Mouse (Mus musculus) CH12.LX (cell line): ENCODE data around the gene Tmem82. TPM values are rescaled to one million over a fixed set of nuclear protein-coding genes. Genes with fewer than 3 reads are reported as not detected.

Experiments
- DNase-seq: peaks from one replicate; pipeline ENCODE4 v3.0.0-alpha.2; 2013; ENCODE audit errors: extremely low read depth
- H3K27ac ChIP-seq: 2 replicates; pipeline ENCODE4 v1.5.1; 2012; ENCODE audit warnings: low read depth, mild to moderate bottlenecking, control low read depth, moderate library complexity; ENCODE audit not compliant: insufficient read depth
- H3K27me3 ChIP-seq: replicated peaks from 2 replicates; pipeline ENCODE3; 2012; ENCODE audit warnings: inconsistent platforms
- H3K36me3 ChIP-seq, 2 experiments: replicated peaks in 1 of 2; 2 replicates each; pipeline versions ENCODE3 to v1.6.1; 2012; ENCODE audit warnings: inconsistent platforms in 1 of 2, low read length in 1 of 2, mild to moderate bottlenecking in 1 of 2, mixed read lengths in 1 of 2, moderate library complexity in 1 of 2; ENCODE audit not compliant: control insufficient read depth in 1 of 2, insufficient read depth in 1 of 2
- H3K4me1 ChIP-seq, 2 experiments: 2 replicates each; pipeline ENCODE4 v1.6.1; 2012; ENCODE audit warnings: inconsistent platforms in 1 of 2, moderate library complexity in 1 of 2; ENCODE audit not compliant: insufficient read depth in 2 of 2, control insufficient read depth in 1 of 2
- H3K4me2 ChIP-seq: 2 replicates; pipeline ENCODE4 v1.6.1; 2012; ENCODE audit warnings: low read depth, mild to moderate bottlenecking, control low read depth; ENCODE audit not compliant: poor library complexity, insufficient read depth, severe bottlenecking
- H3K4me3 ChIP-seq, 3 experiments: fragments of 150-350 bp in 1 of 3; sonication (generic) in 1 of 3; replicated peaks in 1 of 3; 2 replicates each; pipeline versions ENCODE3 to v1.5.1; 2011 to 2012; ENCODE audit warnings: low read depth in 2 of 3, low read length in 2 of 3, mild to moderate bottlenecking in 2 of 3, moderate library complexity in 2 of 3, control low read depth in 1 of 3, improper control_type of control experiment in 1 of 3, inconsistent platforms in 1 of 3, mixed read lengths in 1 of 3; ENCODE audit not compliant: poor library complexity in 1 of 3
- H3K79me2 ChIP-seq: replicated peaks from 2 replicates; pipeline ENCODE4 v1.6.1; 2012; ENCODE audit warnings: mild to moderate bottlenecking, moderate library complexity; ENCODE audit not compliant: control insufficient read depth, poor library complexity, insufficient read depth, severe bottlenecking; ENCODE audit errors: extremely low read depth
- H3K9ac ChIP-seq: 2 replicates; pipeline ENCODE4 v1.6.1; 2012; ENCODE audit warnings: low read depth, mild to moderate bottlenecking, control low read depth, moderate library complexity; ENCODE audit not compliant: insufficient read depth
- H3K9me3 ChIP-seq: replicated peaks from 2 replicates; pipeline ENCODE3; 2012; ENCODE audit warnings: low read length, inconsistent platforms, mixed read lengths
- CHD2 ChIP-seq: IDR thresholded peaks from 2 replicates; pipeline ENCODE4 v1.6.1; 2011; ENCODE audit warnings: low read length, improper control_type of control experiment
- E2F4 ChIP-seq: IDR thresholded peaks from 2 replicates; pipeline ENCODE4 v1.6.1; 2011; ENCODE audit warnings: low read depth, low read length, improper control_type of control experiment; ENCODE audit not compliant: insufficient replicate concordance
- ELF1 ChIP-seq: IDR thresholded peaks from 2 replicates; pipeline ENCODE4 v1.6.1; 2014; ENCODE audit warnings: low read depth, mild to moderate bottlenecking, inconsistent platforms, low read length, improper control_type of control experiment
- GABPA ChIP-seq: IDR thresholded peaks from 2 replicates; pipeline ENCODE4 v1.6.1; 2012; ENCODE audit warnings: low read depth, low read length, improper control_type of control experiment, inconsistent platforms; ENCODE audit not compliant: insufficient replicate concordance
- JUND ChIP-seq: conservative IDR thresholded peaks from 2 replicates; pipeline ENCODE4 v1.6.1; 2011; ENCODE audit warnings: low read depth, low read length, improper control_type of control experiment
- KAT2A ChIP-seq: IDR thresholded peaks from 2 replicates; pipeline ENCODE4 v1.6.1; 2012; ENCODE audit warnings: low read length, improper control_type of control experiment, inconsistent platforms; ENCODE audit not compliant: insufficient replicate concordance
- MAFK ChIP-seq: IDR thresholded peaks from 2 replicates; pipeline ENCODE4 v1.6.1; 2011; ENCODE audit warnings: low read length, improper control_type of control experiment; ENCODE audit not compliant: insufficient replicate concordance
- MAX ChIP-seq: IDR thresholded peaks from 2 replicates; pipeline ENCODE4 v1.6.1; 2011; ENCODE audit warnings: low read length, improper control_type of control experiment
- MXI1 ChIP-seq: IDR thresholded peaks from 2 replicates; pipeline ENCODE4 v1.6.1; 2011; ENCODE audit warnings: mild to moderate bottlenecking, low read depth, low read length, improper control_type of control experiment
- MYC ChIP-seq: IDR thresholded peaks from 2 replicates; pipeline ENCODE4 v1.6.1; 2011; ENCODE audit warnings: low read depth, mild to moderate bottlenecking, improper control_type of control experiment, low read length
- NRF1 ChIP-seq: IDR thresholded peaks from 2 replicates; pipeline ENCODE4 v1.6.1; 2014; ENCODE audit warnings: low read depth, mild to moderate bottlenecking, inconsistent platforms, low read length, improper control_type of control experiment, moderate library complexity
- POLR2AphosphoS2 ChIP-seq: IDR thresholded peaks from 2 replicates; pipeline ENCODE4 v1.6.1; 2011; ENCODE audit warnings: low read depth, low read length, improper control_type of control experiment
- SMC3 ChIP-seq: IDR thresholded peaks from 2 replicates; pipeline ENCODE4 v1.6.1; 2011; ENCODE audit warnings: low read depth, low read length, improper control_type of control experiment
- TBP ChIP-seq: conservative IDR thresholded peaks from 2 replicates; pipeline ENCODE4 v1.6.1; 2011; ENCODE audit warnings: low read depth, low read length, improper control_type of control experiment
- USF1 ChIP-seq: IDR thresholded peaks from 2 replicates; pipeline ENCODE4 v1.6.1; 2014; ENCODE audit warnings: low read depth, mild to moderate bottlenecking, inconsistent platforms, low read length, improper control_type of control experiment
- ZKSCAN1 ChIP-seq: IDR thresholded peaks from 2 replicates; pipeline ENCODE4 v1.6.1; 2012; ENCODE audit warnings: low read depth, inconsistent platforms, low read length, improper control_type of control experiment, borderline replicate concordance
- ZMIZ1 ChIP-seq: IDR thresholded peaks from 2 replicates; pipeline ENCODE4 v1.6.1; 2012; ENCODE audit warnings: low read depth, mild to moderate bottlenecking, inconsistent platforms, low read length, improper control_type of control experiment
- dilution Hi-C: fragments of 300-500 bp; cut with MboI; formaldehyde crosslinking; loops from 2 replicates; pipeline ENCODE4 v1.14.3; 2020; ENCODE audit warnings: low sequenced_read_pairs; ENCODE audit not compliant: extremely low pct_unique_long_range_greater_than_20kb, extremely low pct_ligation_motif_present
- in situ Hi-C: fragments of 300-500 bp; cut with MboI; formaldehyde crosslinking; loops from 3 replicates; pipeline ENCODE4 v1.14.3; 2019; ENCODE audit warnings: low sequenced_read_pairs, low pct_ligation_motif_present, low pct_unique_long_range_greater_than_20kb, mixed read lengths
- polyA plus RNA-seq: library from polyadenylated mRNA; unstranded; fragments of >175 nt; gene quantifications from 2 replicates; pipeline ENCODE4 v1.2.1, GENCODE M21; 2012; ENCODE audit warnings: low read depth; ENCODE audit not compliant: insufficient read length
- total RNA-seq, 2 experiments: library from RNA; depleted of rRNA; stranded (reverse); fragments of 300-350 nt in 1 of 2; fragments of >200 nt in 1 of 2; gene quantifications; 2 replicates each; pipeline ENCODE4 v1.2.3; 2012 to 2014

Gene Tmem82
- total and polyA plus RNA-seq, 3 experiments: 0.68 to 5.2 (median 2.7) TPM

GRCm38 (mm10) chr4:141603921-141604320 lies 14.5 kb downstream of the Tmem82 start:
- Histone ChIP-seq H3K9me3 (peaks cover 6% of the 10 kb centered on the region), H3K27ac (no peak overlapping the region), H3K9ac (no peak overlapping the region), H3K79me2 (no peaks in the 10 kb centered on the region), H3K4me1 (peaks cover 11 to 18% of the 10 kb centered on the region in 2 experiments), H3K27me3 (no peaks in the 10 kb centered on the region), H3K36me3 (no peaks in the 10 kb centered on the region), H3K4me3 (no peak overlapping the region), H3K4me2 (no peak overlapping the region)
- dilution Hi-C loops: no loop called here
- no peak for DNase-seq
- TF ChIP-seq ZMIZ1: no peak
- no peak for TF ChIP-seq JUND
- TF ChIP-seq NRF1: no peak
- TF ChIP-seq ELF1: no peak
- TF ChIP-seq POLR2AphosphoS2: no peak
- TF ChIP-seq TBP: no peak
- TF ChIP-seq MXI1: no peak
- TF ChIP-seq GABPA: no peak
- in situ Hi-C loops: no loop called here

DNA sequence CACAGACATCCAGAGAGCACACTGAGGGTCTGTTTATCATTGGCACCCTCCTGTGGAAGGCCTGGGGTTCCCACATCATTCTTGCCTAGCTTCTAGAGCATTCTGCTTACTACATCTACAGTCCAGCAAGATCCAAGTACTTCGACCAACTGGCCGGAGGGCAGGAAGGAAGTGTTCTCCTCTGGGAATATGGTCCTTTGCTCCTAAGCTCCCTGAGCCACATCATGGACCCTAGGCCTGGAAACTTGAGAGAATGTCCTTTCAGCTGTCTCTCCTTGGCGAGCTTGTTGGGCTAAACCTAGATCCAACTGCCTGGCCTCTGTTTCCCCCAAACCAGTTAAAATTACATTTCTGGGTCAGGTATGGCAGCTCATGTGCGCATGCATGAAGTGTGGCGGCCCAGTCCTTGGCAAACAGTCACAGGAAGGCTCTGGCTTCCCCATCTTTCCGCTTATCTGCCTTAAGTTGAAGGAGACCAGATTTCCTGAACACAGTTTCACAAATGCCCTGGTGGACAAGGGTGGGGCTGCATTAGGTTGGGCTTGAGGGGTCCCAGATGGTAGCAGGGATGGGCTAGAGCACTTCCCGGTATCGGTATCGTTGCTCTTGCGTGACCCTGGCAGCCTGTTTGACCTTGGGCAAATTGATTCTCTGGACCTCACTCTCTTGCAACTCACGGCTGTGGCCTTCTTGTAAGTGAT lies 15.8 kb downstream of the Tmem82 start:
- no peak overlapping the region for H3K4me2 ChIP-seq
- in situ Hi-C loops: no loop called here
- no peak for DNase-seq
- H3K79me2 ChIP-seq: no peaks in the 10 kb centered on the region
- H3K36me3 ChIP-seq: no peaks in the 10 kb centered on the region
- H3K27ac ChIP-seq: no peak overlapping the region
- peaks cover 11 to 18% of the 10 kb centered on the region in 2 experiments for H3K4me1 ChIP-seq
- H3K9ac ChIP-seq: no peak overlapping the region
- TF ChIP-seq MYC (no peak), E2F4 (no peak), ZKSCAN1 (no peak), MAFK (no peak), SMC3 (no peak), CHD2 (no peak), KAT2A (no peak), MAX (no peak), USF1 (no peak)
- TF ChIP-seq, all 38 proteins: peak for 0
- no peaks in the 10 kb centered on the region for H3K27me3 ChIP-seq
- H3K9me3 ChIP-seq: peaks cover 6% of the 10 kb centered on the region
- dilution Hi-C loops: no loop called here
- H3K4me3 ChIP-seq: no peak overlapping the region
